9 mouse cellular contexts compared by ENCODE assay signal in the genomic region with DNA sequence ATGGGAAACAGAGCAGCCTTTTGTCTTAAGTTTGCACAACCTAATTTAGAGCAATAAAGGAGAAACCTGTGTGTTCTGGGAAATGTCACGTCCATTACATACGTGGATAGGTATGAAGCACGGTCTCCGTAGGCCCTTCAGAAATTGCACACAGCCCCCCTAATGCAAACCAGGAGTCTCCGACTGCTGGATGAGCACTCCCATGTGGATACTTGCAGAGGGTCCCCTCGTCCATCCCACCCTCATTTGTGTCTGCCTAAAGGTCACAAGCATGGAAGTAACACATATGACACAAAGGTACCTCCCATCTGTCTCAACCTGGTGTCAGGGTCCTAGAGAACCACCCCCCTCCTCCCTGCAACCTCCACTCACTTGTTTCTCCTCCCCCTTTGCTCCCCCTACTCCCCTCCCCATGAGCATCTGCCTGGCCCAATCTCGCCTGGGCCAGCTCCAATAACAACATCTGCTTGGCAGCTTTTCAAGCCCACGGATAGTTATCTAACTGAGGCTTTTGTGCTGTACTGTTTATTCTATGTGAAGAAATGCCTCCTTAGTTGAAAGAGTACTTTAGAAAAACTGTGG.
A peak's percentile ranks its signal among the peaks of the same experiment; 100 is the strongest.
DNase-seq lines count a peak whose midpoint lies in the region; ATAC-seq lines count a peak whose summit lies in the region.
"Had no signal": no experiment of that assay in that cellular context is flagged by ENCODE, and none has a peak within 500 bp of the region (broad histone marks: within the 10 kb centered on the region; RNA-seq: fewer than 3 reads in every experiment).

No protein-coding gene starts in this region.

- no peaks in the 10 kb centered on the region for H3K36me3 ChIP-seq in embryonic facial prominence, embryonic 11.5 days (replicated peaks; ENCODE audit: control insufficient read depth, insufficient read depth, low read depth, low read length)
- H3K36me3 ChIP-seq in heart, embryonic 11.5 days (ENCODE audit: control insufficient read depth, insufficient read depth, low read length): no peaks in the 10 kb centered on the region
- no peaks in the 10 kb centered on the region for H3K36me3 ChIP-seq in kidney, embryonic 14.5 days (ENCODE audit: control insufficient read depth, insufficient read depth, low read length)

- 31% methylated on average over 8 of the region's 8 CpGs for WGBS in embryonic facial prominence, embryonic 11.5 days
- 40% methylated on average over 8 of the region's 8 CpGs for WGBS in heart, embryonic 11.5 days (ENCODE audit: insufficient replicate concordance)
- 54% methylated on average over 8 of the region's 8 CpGs for WGBS in kidney, embryonic 14.5 days

- no peak overlapping the region; the same call in 1 of the 2 replicates for H3K27ac ChIP-seq in embryonic facial prominence, embryonic 11.5 days (replicated peaks; ENCODE audit: low read depth, low read length)
- H3K27ac ChIP-seq in heart, embryonic 11.5 days (ENCODE audit: low read depth, low read length): peak overlapping the region; percentile 32; the same call in 1 of the 2 replicates
- no peak overlapping the region for H3K27ac ChIP-seq in kidney, embryonic 14.5 days (ENCODE audit: low read depth, low read length)
- H3K27ac ChIP-seq: macrophage had no signal

- DNase-seq in embryo, embryonic 10 days (ENCODE audit: low spot score): peak; percentile 44
- DNase-seq in embryo, embryonic 9.5 days (ENCODE audit: extremely low spot score): no peak
- DNase-seq in embryonic facial prominence, embryonic 11.5 days (ENCODE audit: low spot score): peak; percentile 78
- DNase-seq in lung, postnatal 10 days: peak; percentile 75
- DNase-seq in right cerebral cortex, postnatal 4 days: peak; percentile 36
- DNase-seq in thymus, postnatal 14 days: no peak

- H3K4me2 ChIP-seq in embryonic facial prominence, embryonic 11.5 days (ENCODE audit: low read depth, low read length): peak overlapping the region; percentile 26; the same call in 1 of the 2 replicates
- H3K4me2 ChIP-seq in heart, embryonic 11.5 days: no peak overlapping the region; the same call in 1 of the 2 replicates
- no peak overlapping the region for H3K4me2 ChIP-seq in kidney, embryonic 14.5 days (replicated peaks; ENCODE audit: low read depth, low read length)

- ATAC-seq in embryonic facial prominence, embryonic 11.5 days (replicated peaks; ENCODE audit: insufficient number of reproducible peaks, low FRiP score, low TSS enrichment, low read depth): peak; percentile 75; the same call in 1 of the 2 replicates
- ATAC-seq in heart, embryonic 11.5 days (replicated peaks; ENCODE audit: insufficient number of reproducible peaks, low FRiP score, low TSS enrichment): peak; percentile 56
- ATAC-seq in kidney, embryonic 14.5 days (ENCODE audit: low FRiP score, low TSS enrichment): peak; percentile 62; the same call in 1 of the 2 replicates

- no peak overlapping the region for H3K4me3 ChIP-seq in embryonic facial prominence, embryonic 11.5 days (ENCODE audit: low read depth, low read length)
- no peak overlapping the region for H3K4me3 ChIP-seq in heart, embryonic 11.5 days (ENCODE audit: low read depth, low read length)
- no peak overlapping the region for H3K4me3 ChIP-seq in kidney, embryonic 14.5 days (ENCODE audit: low read length)

- no peaks in the 10 kb centered on the region for H3K27me3 ChIP-seq in embryonic facial prominence, embryonic 11.5 days (ENCODE audit: control insufficient read depth, insufficient read depth, low read length)
- H3K27me3 ChIP-seq in heart, embryonic 11.5 days (ENCODE audit: control insufficient read depth, insufficient read depth, low read length): no peaks in the 10 kb centered on the region
- no peaks in the 10 kb centered on the region for H3K27me3 ChIP-seq in kidney, embryonic 14.5 days (ENCODE audit: control insufficient read depth, insufficient read depth, low read length)

- no peak overlapping the region for H3K9ac ChIP-seq in embryonic facial prominence, embryonic 11.5 days (replicated peaks; ENCODE audit: low read length)
- no peak overlapping the region for H3K9ac ChIP-seq in heart, embryonic 11.5 days (ENCODE audit: low read depth, low read length)
- no peak overlapping the region for H3K9ac ChIP-seq in kidney, embryonic 14.5 days (ENCODE audit: low read depth, low read length)

- no peaks in the 10 kb centered on the region for H3K9me3 ChIP-seq in embryonic facial prominence, embryonic 11.5 days (replicated peaks; ENCODE audit: control insufficient read depth, low read length)
- no peaks in the 10 kb centered on the region for H3K9me3 ChIP-seq in heart, embryonic 11.5 days (replicated peaks; ENCODE audit: control insufficient read depth, low read length)
- H3K9me3 ChIP-seq in kidney, embryonic 14.5 days (ENCODE audit: control insufficient read depth, low read length): no peaks in the 10 kb centered on the region

- H3K4me1 ChIP-seq in embryonic facial prominence, embryonic 11.5 days (ENCODE audit: control insufficient read depth, insufficient read depth, low read length): peaks cover 4% of the 10 kb centered on the region
- peaks cover 59% of the 10 kb centered on the region for H3K4me1 ChIP-seq in heart, embryonic 11.5 days (ENCODE audit: control insufficient read depth, insufficient read depth, low read length)
- H3K4me1 ChIP-seq in kidney, embryonic 14.5 days (ENCODE audit: control insufficient read depth, insufficient read depth, low read length): peaks cover 37% of the 10 kb centered on the region

Comparison
In these comparisons a context has a peak if more than half of its experiments do, and no peak if none do; other contexts are left out.
1. DNase-seq: peak in embryo, embryonic 10 days (single experiment), embryonic facial prominence, embryonic 11.5 days (single experiment), lung, postnatal 10 days (single experiment) and right cerebral cortex, postnatal 4 days (single experiment); none in embryo, embryonic 9.5 days (single experiment) and thymus, postnatal 14 days (single experiment).
2. Peak in every context shown above with its lines, with median percentiles within 50 percentile points of each other: ATAC-seq.